Comparison of ENCODE assay signal across 8 mouse cellular contexts in genomic region chr19:8803204-8803780, GRCm38 (mm10). TPM values are rescaled to one million over a fixed set of nuclear protein-coding genes. Genes with fewer than 3 reads are reported as not detected.
DNase-seq lines count a peak whose midpoint lies in the region; ATAC-seq lines count a peak whose summit lies in the region.

No protein-coding gene starts in this region.

- H3K4me2 ChIP-seq in heart, embryonic 16.5 days (ENCODE audit: low read depth, low read length) = peak overlapping the region; percentile 79
- peak overlapping the region; percentile 84 for H3K4me2 ChIP-seq in hindbrain, embryonic 16.5 days (ENCODE audit: low read length)
- H3K4me2 ChIP-seq in midbrain, embryonic 15.5 days = peak overlapping the region; percentile 74

- no peak for ATAC-seq in heart, embryonic 16.5 days (replicated peaks; ENCODE audit: extremely low read depth, insufficient read depth, low FRiP score)
- no peak for ATAC-seq in hindbrain, embryonic 16.5 days
- no peak for ATAC-seq in midbrain, embryonic 15.5 days (replicated peaks)

- 89% methylated on average over 9 of the region's 9 CpGs for WGBS in heart, embryonic 16.5 days
- 87% methylated on average over 9 of the region's 9 CpGs for WGBS in hindbrain, embryonic 16.5 days
- 85% methylated on average over 9 of the region's 9 CpGs for WGBS in midbrain, embryonic 15.5 days

- 0 out of 2 replicates have a peak, but pooled peaks cover 5% of the 10 kb centered on the region for H3K36me3 ChIP-seq in heart, embryonic 16.5 days (ENCODE audit: control insufficient read depth, insufficient read depth)
- H3K36me3 ChIP-seq in hindbrain, embryonic 16.5 days (ENCODE audit: control insufficient read depth, insufficient read depth, low read length) = peaks cover 10% of the 10 kb centered on the region; the same call in 1 of the 2 replicates
- H3K36me3 ChIP-seq in midbrain, embryonic 15.5 days (replicated peaks) = peaks cover 3% of the 10 kb centered on the region; the same call in 1 of the 2 replicates

- H3K9me3 ChIP-seq in heart, embryonic 16.5 days (replicated peaks; ENCODE audit: control insufficient read depth, low read length) = no peaks in the 10 kb centered on the region
- no peaks in the 10 kb centered on the region for H3K9me3 ChIP-seq in hindbrain, embryonic 16.5 days (ENCODE audit: control insufficient read depth, low read length)
- no peaks in the 10 kb centered on the region for H3K9me3 ChIP-seq in midbrain, embryonic 15.5 days

- H3K4me3 ChIP-seq in heart, embryonic 16.5 days (ENCODE audit: low read length) = no peak overlapping the region
- peak overlapping the region; percentile 64 for H3K4me3 ChIP-seq in hindbrain, embryonic 16.5 days (ENCODE audit: low read length)
- peak overlapping the region; percentile 67 for H3K4me3 ChIP-seq in midbrain, embryonic 15.5 days

- H3K9ac ChIP-seq in heart, embryonic 16.5 days (ENCODE audit: low read length) = no peak overlapping the region
- H3K9ac ChIP-seq in hindbrain, embryonic 16.5 days (ENCODE audit: low read depth, low read length) = peak overlapping the region; percentile 69; the same call in 1 of the 2 replicates
- H3K9ac ChIP-seq in midbrain, embryonic 15.5 days = no peak overlapping the region

- DNase-seq in heart, postnatal 4 days = no peak
- peak; percentile 48 for DNase-seq in brain, adult 2 months (ENCODE audit: low read depth, low spot score)
- no peak for DNase-seq in layer of hippocampus, postnatal 10 days (ENCODE audit: low spot score in 2 of 2)
- no peak for DNase-seq in embryo, embryonic 10.5 days (ENCODE audit: low spot score)
- no peak for DNase-seq in spleen, postnatal 10 days (ENCODE audit: low spot score in 2 of 2)

- peaks cover 13% of the 10 kb centered on the region for H3K4me1 ChIP-seq in heart, embryonic 16.5 days (ENCODE audit: control insufficient read depth, insufficient read depth, low read length)
- peaks cover 13% of the 10 kb centered on the region for H3K4me1 ChIP-seq in hindbrain, embryonic 16.5 days (ENCODE audit: control insufficient read depth, insufficient read depth, low read depth, low read length)
- peaks cover 28% of the 10 kb centered on the region for H3K4me1 ChIP-seq in midbrain, embryonic 15.5 days

- no peaks in the 10 kb centered on the region for H3K27me3 ChIP-seq in heart, embryonic 16.5 days (ENCODE audit: control insufficient read depth, insufficient read depth, low read length)
- H3K27me3 ChIP-seq in hindbrain, embryonic 16.5 days (replicated peaks; ENCODE audit: control insufficient read depth, insufficient read depth, low read length) = no peaks in the 10 kb centered on the region
- no peaks in the 10 kb centered on the region for H3K27me3 ChIP-seq in midbrain, embryonic 15.5 days (replicated peaks)

- no peak overlapping the region; the same call in 1 of the 2 replicates for H3K27ac ChIP-seq in heart, embryonic 16.5 days (ENCODE audit: low read length)
- H3K27ac ChIP-seq in hindbrain, embryonic 16.5 days (ENCODE audit: low read depth, low read length) = peak overlapping the region; percentile 90
- H3K27ac ChIP-seq in midbrain, embryonic 15.5 days = peak overlapping the region; percentile 96

RNA-seq across cellular contexts. Expression of gene Zbtb3, which starts 0.9 kb away (rescaled TPM):
- 3.5 and 4.3 TPM in 2 replicates for polyA plus RNA-seq in heart, embryonic 16.5 days (2015; fragmentation: Nextera tagmentation; extraction: Ambion mirVana)
- total RNA-seq in heart, postnatal 4 days (2021) = 1 to 10 TPM; 2.4 to 2.5 TPM
- 8.0 and 8.1 TPM in 2 replicates for polyA plus RNA-seq in hindbrain, embryonic 16.5 days (2015; fragmentation: Nextera tagmentation; extraction: Ambion mirVana)
- 8.4 and 8.7 TPM in 2 replicates for polyA plus RNA-seq in midbrain, embryonic 15.5 days (2015; fragmentation: Nextera tagmentation; extraction: Ambion mirVana)
- total RNA-seq in layer of hippocampus, postnatal 10 days (2021) = 1 to 10 TPM; 4.2 to 5.2 TPM

RNA-seq across cellular contexts. Expression of gene Polr2g, which starts 4.9 kb away (rescaled TPM):
- polyA plus RNA-seq in heart, embryonic 16.5 days (2015; fragmentation: Nextera tagmentation; extraction: Ambion mirVana) = 126 and 128 TPM in 2 replicates
- 10 to 100 TPM; 71.2 to 80.6 TPM for total RNA-seq in heart, postnatal 4 days (2021)
- 136 and 147 TPM in 2 replicates for polyA plus RNA-seq in hindbrain, embryonic 16.5 days (2015; fragmentation: Nextera tagmentation; extraction: Ambion mirVana)
- polyA plus RNA-seq in midbrain, embryonic 15.5 days (2015; fragmentation: Nextera tagmentation; extraction: Ambion mirVana) = 129 and 132 TPM in 2 replicates
- total RNA-seq in layer of hippocampus, postnatal 10 days (2021) = 100 to 1,000 TPM; 107 to 109 TPM

RNA-seq across cellular contexts. Expression of gene Ttc9c, which starts 15.8 kb away (rescaled TPM):
- 35.5 and 37.7 TPM in 2 replicates for polyA plus RNA-seq in heart, embryonic 16.5 days (2015; fragmentation: Nextera tagmentation; extraction: Ambion mirVana)
- 10 to 100 TPM; 20.9 to 22.8 TPM for total RNA-seq in heart, postnatal 4 days (2021)
- 51.6 and 54.3 TPM in 2 replicates for polyA plus RNA-seq in hindbrain, embryonic 16.5 days (2015; fragmentation: Nextera tagmentation; extraction: Ambion mirVana)
- 59.8 and 60.4 TPM in 2 replicates for polyA plus RNA-seq in midbrain, embryonic 15.5 days (2015; fragmentation: Nextera tagmentation; extraction: Ambion mirVana)
- 10 to 100 TPM; 27.8 to 34.5 TPM for total RNA-seq in layer of hippocampus, postnatal 10 days (2021)

RNA-seq across cellular contexts. Expression of gene Hnrnpul2, which starts 16.5 kb away (rescaled TPM):
- 3.2 and 3.3 TPM in 2 replicates for polyA plus RNA-seq in heart, embryonic 16.5 days (2015; fragmentation: Nextera tagmentation; extraction: Ambion mirVana)
- total RNA-seq in heart, postnatal 4 days (2021) = 10 to 100 TPM; 53.5 to 56.0 TPM
- polyA plus RNA-seq in hindbrain, embryonic 16.5 days (2015; fragmentation: Nextera tagmentation; extraction: Ambion mirVana) = 5.1 and 5.8 TPM in 2 replicates
- 6.6 and 6.7 TPM in 2 replicates for polyA plus RNA-seq in midbrain, embryonic 15.5 days (2015; fragmentation: Nextera tagmentation; extraction: Ambion mirVana)
- 100 to 1,000 TPM; 112 to 115 TPM for total RNA-seq in layer of hippocampus, postnatal 10 days (2021)

RNA-seq across cellular contexts. Expression of gene Taf6l, which starts 17.1 kb away (rescaled TPM):
- polyA plus RNA-seq in heart, embryonic 16.5 days (2015; fragmentation: Nextera tagmentation; extraction: Ambion mirVana) = 17.4 and 19.3 TPM in 2 replicates
- 10 to 100 TPM; 12.1 to 12.5 TPM for total RNA-seq in heart, postnatal 4 days (2021)
- 31.7 and 33.1 TPM in 2 replicates for polyA plus RNA-seq in hindbrain, embryonic 16.5 days (2015; fragmentation: Nextera tagmentation; extraction: Ambion mirVana)
- polyA plus RNA-seq in midbrain, embryonic 15.5 days (2015; fragmentation: Nextera tagmentation; extraction: Ambion mirVana) = 32.6 and 34.0 TPM in 2 replicates
- total RNA-seq in layer of hippocampus, postnatal 10 days (2021) = 10 to 100 TPM; 18.2 to 19.0 TPM
